Mouse (Mus musculus): ENCODE data around the gene Gm5800. TPM values are rescaled to one million over a fixed set of nuclear protein-coding genes. Genes with fewer than 3 reads are reported as not detected.
"Not testable (repeated sequence)": the region's sequence is repeated elsewhere in the genome, so short reads cannot be mapped to it uniquely, and the experiment has no call there.

Gm5800 gene
- total RNA-seq (2021): not detected in 2 replicates
- long read RNA-seq, experiment 1: 0 reads
- long read RNA-seq, experiment 2: 0 reads

DNA sequence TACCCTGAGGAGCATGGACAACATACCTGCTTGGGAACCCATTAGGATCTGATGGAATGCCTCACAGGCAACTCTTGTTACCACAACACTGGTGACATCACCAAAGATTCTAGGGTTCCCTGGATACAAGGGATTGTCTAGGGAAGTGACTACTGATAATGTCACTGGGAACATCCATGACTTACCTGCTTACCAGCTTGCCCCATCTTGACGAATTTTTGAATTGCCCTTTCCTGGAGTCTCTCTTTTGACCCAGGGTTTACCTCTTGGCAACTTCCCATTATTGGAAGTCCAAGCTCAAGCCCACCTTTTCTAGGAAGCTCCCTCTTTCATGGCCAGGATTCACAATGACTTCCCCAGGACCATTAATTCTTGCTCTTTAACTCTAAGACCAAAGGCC, at the start of gene Gm5800:
Gene Gm5800, minus strand, starts transcription at position 101 of the 400 bp plus-strand sequence.
- DNase-seq: no peak

DNA sequence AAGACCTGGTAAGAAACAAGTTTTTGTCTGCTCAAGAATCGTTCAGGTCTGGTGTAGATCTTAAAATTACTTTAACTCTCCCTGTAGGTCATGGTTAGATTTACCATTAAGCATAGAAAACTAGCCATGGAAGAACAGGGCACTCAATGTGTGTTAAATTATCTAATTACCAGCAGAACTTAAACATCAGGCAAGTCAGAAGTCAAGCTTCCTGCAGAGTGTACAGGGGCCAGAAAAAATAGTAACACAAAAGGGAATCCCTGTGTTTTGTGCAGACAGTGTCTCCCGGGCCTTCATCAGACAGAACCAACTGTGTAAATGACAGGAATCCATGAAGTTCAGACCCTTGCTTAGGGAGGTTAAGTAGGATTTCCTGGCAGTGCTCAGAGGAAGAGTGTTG, 39.0 kb upstream of the Gm5800 start:
- no peak for DNase-seq

DNA sequence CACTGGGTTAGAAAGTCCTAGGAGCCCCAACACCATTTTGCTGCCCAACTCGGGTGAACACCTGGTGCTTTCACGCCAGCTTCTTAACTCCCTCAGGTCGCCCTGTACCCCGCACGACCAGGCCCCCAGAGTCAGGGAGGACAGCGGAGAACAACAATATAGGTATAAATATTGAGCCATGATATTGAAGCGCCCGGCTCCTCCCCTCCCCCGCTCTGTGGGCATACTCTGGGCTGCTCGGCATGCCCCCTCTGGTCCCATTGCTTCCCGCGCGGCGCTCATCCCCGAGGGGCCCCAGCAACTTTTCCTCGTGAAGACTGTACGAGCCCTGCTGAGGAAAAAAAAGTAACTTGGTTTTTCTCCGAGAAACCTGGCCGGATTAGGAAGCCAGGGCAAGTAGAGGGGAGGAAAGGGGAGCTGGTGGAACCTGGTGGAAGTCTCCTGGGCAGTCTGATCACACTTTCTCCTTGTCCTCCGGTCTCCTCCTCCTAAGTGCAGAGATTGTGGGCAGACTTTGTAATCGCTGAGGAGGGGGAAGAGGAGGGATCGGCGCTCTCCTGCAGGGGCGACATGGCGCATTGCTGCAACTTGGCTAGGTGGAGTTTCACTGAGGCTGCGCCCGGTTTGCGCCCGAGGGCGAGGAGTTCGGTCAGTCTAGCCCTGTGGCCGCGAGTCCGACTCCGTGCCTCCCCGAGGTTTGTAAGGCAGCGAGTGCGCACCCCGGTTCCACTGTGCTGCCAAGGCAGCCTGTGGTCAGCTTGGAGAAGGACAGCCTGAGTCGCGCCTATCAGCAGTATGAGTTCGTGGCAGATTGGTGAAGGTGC, 23.6 kb upstream of the Gm5800 start:
- peak; percentile 16 for DNase-seq

DNA sequence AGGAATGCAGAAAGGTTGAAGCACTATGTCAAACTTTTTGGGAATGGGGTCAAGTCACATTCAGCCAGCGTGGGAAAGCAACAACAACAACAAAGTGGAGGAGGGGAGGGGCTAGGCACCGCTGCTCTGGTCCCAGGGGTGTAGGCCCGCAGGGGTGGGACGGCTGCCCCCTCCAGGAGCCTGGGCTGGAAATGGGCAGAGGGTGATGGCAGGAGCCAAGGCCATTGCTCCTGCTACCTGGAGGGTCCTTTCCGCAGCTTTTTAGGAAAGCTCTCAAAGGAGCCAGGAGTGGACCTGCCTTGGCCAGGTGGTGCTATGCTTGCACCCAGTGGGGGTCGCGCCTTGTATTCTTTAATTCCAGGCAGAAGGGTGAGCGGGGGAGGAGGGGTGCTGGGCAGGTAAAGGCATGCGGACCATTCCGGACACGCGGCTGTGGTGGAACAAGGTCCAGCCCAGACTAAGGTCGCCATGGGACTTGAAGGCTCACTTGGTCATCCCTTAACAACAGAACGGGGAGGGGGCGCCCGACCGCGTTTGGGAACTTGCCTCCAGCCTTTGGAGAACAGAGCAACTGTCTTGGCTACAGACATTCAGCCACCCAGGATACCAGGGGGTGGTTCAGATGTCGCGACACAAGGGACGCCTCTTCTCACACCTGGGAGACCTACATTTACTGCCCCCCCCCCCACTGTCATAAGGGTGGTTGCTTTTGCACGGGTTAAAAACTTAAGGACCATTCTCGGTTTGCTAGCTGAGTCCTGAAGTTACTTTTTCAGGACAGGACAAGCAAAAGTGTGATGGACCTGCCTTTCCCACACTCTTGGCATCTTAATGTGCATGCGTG, 22.4 kb upstream of the Gm5800 start:
- DNase-seq: no peak

GRCm38 (mm10) chr14:51738411-51739149, 21.6 kb upstream of the Gm5800 start:
- no peak for DNase-seq

DNA sequence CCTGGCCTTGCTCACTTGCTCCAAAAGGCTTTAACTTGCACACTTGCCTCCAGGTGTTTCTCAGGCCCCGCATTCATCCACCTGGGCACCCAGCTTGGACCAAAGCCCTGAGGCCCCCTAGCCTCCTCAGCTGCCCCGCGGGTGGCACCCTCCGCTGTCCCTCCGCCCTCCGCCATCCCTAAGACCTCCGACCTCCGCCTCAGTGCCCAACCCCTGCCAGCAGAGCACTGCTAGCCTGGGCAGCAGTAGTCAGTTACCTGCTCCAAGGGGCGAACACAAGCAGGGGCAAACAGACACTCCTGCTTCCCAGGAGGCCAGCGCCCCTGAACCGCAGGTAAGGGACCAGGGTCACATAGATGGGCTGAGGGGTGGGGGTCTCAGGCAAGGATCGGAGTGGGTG, 21.0 kb upstream of the Gm5800 start:
- DNase-seq: no peak

DNA sequence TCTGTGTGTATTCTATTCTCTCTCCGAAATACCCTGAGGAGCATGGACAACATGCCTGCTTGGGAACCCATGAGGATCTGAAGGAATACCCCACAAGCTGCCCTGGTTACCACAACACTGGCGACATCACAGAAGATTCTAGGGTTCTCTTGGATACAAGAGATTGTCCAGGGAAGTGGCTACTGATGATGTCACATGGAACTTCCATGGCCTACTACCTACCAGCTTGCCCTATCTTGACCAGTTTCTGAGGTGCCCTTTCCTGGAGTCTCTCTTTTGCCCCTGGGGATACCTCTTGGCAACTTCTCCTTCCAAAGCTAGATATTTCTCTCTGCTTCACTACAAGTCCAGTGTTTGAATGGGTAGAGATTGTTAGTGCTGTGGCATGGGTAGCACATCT, 21.6 kb downstream of the Gm5800 start, which contains the start of gene Gm17079:
Gene Gm17079, minus strand, starts transcription at position 101 of the 400 bp plus-strand sequence.
- DNase-seq: not testable (repeated sequence)

DNA sequence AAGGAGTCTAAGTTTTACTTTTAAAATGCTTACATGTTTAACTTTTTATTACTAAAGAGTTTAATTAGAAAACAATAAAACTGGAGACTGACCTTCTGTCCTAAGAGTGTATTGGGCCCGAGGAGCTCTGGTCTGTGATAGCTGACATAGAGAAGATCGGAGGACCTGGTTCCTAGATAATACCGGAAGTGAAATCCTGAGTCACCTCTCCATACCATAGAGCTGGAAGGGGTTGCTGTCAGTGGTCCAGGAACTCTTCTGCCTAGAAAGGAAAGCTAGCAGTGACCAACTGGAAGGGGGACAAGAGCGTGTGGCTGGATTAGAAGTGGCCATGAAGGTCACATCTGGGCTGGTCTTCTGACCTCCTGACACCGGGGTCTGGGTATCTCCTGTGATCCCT, 39.7 kb downstream of the Gm5800 start:
- DNase-seq: no peak

Other genes starting within 250 kb of the Gm5800 start
- gene Gm5622, start 164.4 kb downstream of the Gm5800 start, total RNA-seq (2021): not detected in 2 replicates
- not detected in 2 replicates for gene Gm17175, start 143.1 kb downstream of the Gm5800 start, total RNA-seq (2021)
- gene Gm17174, start 125.0 kb downstream of the Gm5800 start, total RNA-seq (2021): not detected in 2 replicates
- gene Gm17078, start 105.9 kb downstream of the Gm5800 start, total RNA-seq (2021): not detected in 2 replicates
- gene Gm4181, start 81.5 kb downstream of the Gm5800 start, total RNA-seq (2021): not detected in 2 replicates
- not detected in 2 replicates for gene Gm17079, start 21.7 kb downstream of the Gm5800 start, total RNA-seq (2021)
- gene Ang4, start 56.4 kb upstream of the Gm5800 start, total RNA-seq (2021): not detected in 2 replicates
- not detected in 2 replicates for gene AY358078, start 82.9 kb upstream of the Gm5800 start, total RNA-seq (2021)
- 0.67 TPM in 1 of 2 replicates, not detected in the other for gene Ear6, start 136.5 kb upstream of the Gm5800 start, total RNA-seq (2021)
- gene Mettl17, start 167.7 kb upstream of the Gm5800 start, total RNA-seq (2021): 37.1 and 39.0 TPM in 2 replicates
- 0.63 and 0.64 TPM in 2 replicates for gene Slc39a2, start 175.7 kb upstream of the Gm5800 start, total RNA-seq (2021)
- gene Ndrg2, start 197.0 kb upstream of the Gm5800 start, total RNA-seq (2021): 314 and 338 TPM in 2 replicates
- not detected in 2 replicates for gene Tppp2, start 201.2 kb upstream of the Gm5800 start, total RNA-seq (2021)
- not detected in 2 replicates for gene Rnase13, start 205.6 kb upstream of the Gm5800 start, total RNA-seq (2021)

Measured in adrenal gland, postnatal 14 days (tissue).